Mouse (Mus musculus) liver, embryonic 15.5 days (tissue): ENCODE data around the gene Adcyap1r1. TPM values are rescaled to one million over a fixed set of nuclear protein-coding genes. Genes with fewer than 3 reads are reported as not detected.

Source experiments
- ATAC-seq: fragments of 200-750 bp; cut with Nextera tagmentation; 2 replicates; pipeline ENCODE4 v1.8.0; 2017; ENCODE audit warnings: moderate number of reproducible peaks, mild to moderate bottlenecking, moderate library complexity; ENCODE audit not compliant: insufficient read depth
- H3K27ac ChIP-seq: fragments of 300-500 bp; sonication (generic); replicated peaks from 2 replicates; pipeline ENCODE4 v1.5.1; 2015; ENCODE audit warnings: mild to moderate bottlenecking, inconsistent platforms
- H3K27me3 ChIP-seq: fragments of 300-500 bp; sonication (generic); 2 replicates; pipeline ENCODE4 v1.6.1; 2015; ENCODE audit warnings: mild to moderate bottlenecking, inconsistent platforms
- H3K36me3 ChIP-seq: fragments of 300-500 bp; sonication (generic); replicated peaks from 2 replicates; pipeline ENCODE4 v1.6.1; 2015; ENCODE audit warnings: moderate library complexity, mild to moderate bottlenecking, inconsistent platforms
- H3K4me1 ChIP-seq: fragments of 300-500 bp; sonication (generic); replicated peaks from 2 replicates; pipeline ENCODE4 v1.6.1; 2015; ENCODE audit warnings: inconsistent platforms
- H3K4me2 ChIP-seq: fragments of 300-500 bp; sonication (generic); 2 replicates; pipeline ENCODE4 v1.6.1; 2015; ENCODE audit warnings: moderate library complexity, mild to moderate bottlenecking, inconsistent platforms
- H3K4me3 ChIP-seq: fragments of 300-500 bp; sonication (generic); replicated peaks from 2 replicates; pipeline ENCODE4 v1.5.1; 2015; ENCODE audit warnings: mild to moderate bottlenecking, inconsistent platforms
- H3K9ac ChIP-seq: fragments of 300-500 bp; sonication (generic); 2 replicates; pipeline ENCODE4 v1.6.1; 2015; ENCODE audit warnings: moderate library complexity, mild to moderate bottlenecking, inconsistent platforms
- H3K9me3 ChIP-seq: fragments of 300-500 bp; sonication (generic); replicated peaks from 2 replicates; pipeline ENCODE4 v1.6.1; 2016; ENCODE audit warnings: inconsistent platforms
- WGBS: fragments of 180-500 bp; shearing (Covaris S2); methylation state at CpG from one replicate; pipeline ENCODE4 v1.1.7; 2015; ENCODE audit warnings: mixed read lengths; ENCODE audit not compliant: insufficient replicate concordance; 5-methylcytosine and 5-hydroxymethylcytosine counted together
- polyA plus RNA-seq: library from polyadenylated mRNA; unstranded; fragments of >200 nt; fragmentation: Nextera tagmentation; extraction: Ambion mirVana; gene quantifications from 2 replicates; pipeline ENCODE4 v1.2.1, GENCODE M21; 2015

The Adcyap1r1 gene
- polyA plus RNA-seq, 1 experiment from 2014 or later = 0.24 TPM

DNA sequence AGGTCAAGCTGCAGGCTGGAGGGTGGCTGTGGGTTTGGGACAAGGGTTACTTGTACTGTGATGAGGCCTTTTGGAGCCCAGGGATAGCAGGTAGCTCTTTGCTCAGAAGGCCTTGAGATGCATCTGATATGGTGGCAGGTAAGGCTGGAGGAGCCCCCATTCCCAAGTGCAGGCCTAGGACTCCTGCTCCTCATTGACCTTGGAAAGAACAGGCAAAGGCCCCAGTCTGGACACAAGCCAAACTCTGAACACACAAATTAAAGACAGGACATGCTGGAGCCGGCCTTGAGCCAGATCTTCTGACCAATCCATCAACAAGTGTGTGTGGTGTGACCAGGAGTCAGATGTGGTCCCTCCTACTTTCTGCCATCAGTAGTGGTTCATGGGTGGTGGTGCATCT, 1.8 kb downstream of the Adcyap1r1 start:
- WGBS = 27% methylated on average over 1 of the region's 1 CpGs
- no peaks in the 10 kb centered on the region for H3K36me3 ChIP-seq
- H3K9ac ChIP-seq = no peak overlapping the region
- no peaks in the 10 kb centered on the region for H3K4me1 ChIP-seq
- no peak overlapping the region for H3K4me3 ChIP-seq
- H3K4me2 ChIP-seq = no peak overlapping the region
- H3K9me3 ChIP-seq = no peaks in the 10 kb centered on the region
- ATAC-seq = no peak
- H3K27ac ChIP-seq = no peak overlapping the region
- H3K27me3 ChIP-seq = peaks cover 66% of the 10 kb centered on the region

DNA sequence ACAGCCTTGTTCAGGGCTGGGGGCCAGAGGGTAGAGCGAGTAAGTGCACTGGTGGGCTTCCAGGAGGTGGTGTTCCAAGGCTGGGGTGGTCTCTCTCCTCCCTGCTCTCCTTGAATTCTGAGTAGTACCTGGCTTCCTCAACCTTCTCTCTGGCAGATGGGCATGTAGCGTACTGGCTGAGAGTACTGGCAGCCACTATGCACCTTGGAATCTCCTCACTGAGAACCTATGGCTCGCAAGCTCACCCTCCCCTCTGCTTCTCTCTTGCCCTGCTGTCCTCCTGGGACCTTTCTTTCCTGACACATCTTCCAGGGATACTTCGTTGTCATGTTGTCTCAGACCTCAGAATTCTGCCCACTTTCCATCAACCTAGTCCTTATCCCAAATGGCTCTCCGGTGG, 3.9 kb downstream of the Adcyap1r1 start:
- no peak overlapping the region for H3K27ac ChIP-seq
- no peak overlapping the region for H3K4me3 ChIP-seq
- no peak overlapping the region for H3K9ac ChIP-seq
- no peaks in the 10 kb centered on the region for H3K4me1 ChIP-seq
- no peak overlapping the region for H3K4me2 ChIP-seq
- H3K9me3 ChIP-seq = no peaks in the 10 kb centered on the region
- no peak for ATAC-seq
- WGBS = 52% methylated on average over 5 of the region's 5 CpGs
- no peaks in the 10 kb centered on the region for H3K36me3 ChIP-seq
- peaks cover 45% of the 10 kb centered on the region for H3K27me3 ChIP-seq

GRCm38 (mm10) chr6:55457727-55458126, 5.9 kb downstream of the Adcyap1r1 start:
- Histone ChIP-seq H3K4me1 (no peaks in the 10 kb centered on the region), H3K27me3 (peaks cover 24% of the 10 kb centered on the region), H3K9ac (no peak overlapping the region), H3K36me3 (no peaks in the 10 kb centered on the region), H3K4me2 (no peak overlapping the region), H3K27ac (no peak overlapping the region), H3K9me3 (no peaks in the 10 kb centered on the region), H3K4me3 (no peak overlapping the region)
- WGBS = 51% methylated on average over 7 of the region's 7 CpGs
- no peak for ATAC-seq

- Histone ChIP-seq H3K4me1 (no peaks in the 10 kb centered on the region), H3K9me3 (no peaks in the 10 kb centered on the region), H3K27me3 (peaks cover 20% of the 10 kb centered on the region), H3K27ac (no peak overlapping the region), H3K36me3 (no peaks in the 10 kb centered on the region), H3K4me3 (no peak overlapping the region), H3K4me2 (no peak overlapping the region), H3K9ac (no peak overlapping the region)
- no peak for ATAC-seq
- WGBS = 41% methylated on average over 1 of the region's 1 CpGs
Observed at GRCm38 (mm10) chr6:55458156-55458555, 6.4 kb downstream of the Adcyap1r1 start.

- Histone ChIP-seq H3K4me1 (no peaks in the 10 kb centered on the region), H3K4me2 (no peak overlapping the region), H3K36me3 (no peaks in the 10 kb centered on the region), H3K27ac (no peak overlapping the region), H3K9ac (no peak overlapping the region), H3K27me3 (0 out of 2 replicates have a peak, but pooled peaks cover 6% of the 10 kb centered on the region), H3K4me3 (no peak overlapping the region), H3K9me3 (no peaks in the 10 kb centered on the region)
- WGBS = 64% methylated on average over 20 of the region's 20 CpGs
- no peak for ATAC-seq
Observed at GRCm38 (mm10) chr6:55459545-55460397, 8.0 kb downstream of the Adcyap1r1 start.

GRCm38 (mm10) chr6:55461141-55461540, 9.4 kb downstream of the Adcyap1r1 start:
- Histone ChIP-seq H3K27me3 (no peaks in the 10 kb centered on the region; the same call in 1 of the 2 replicates), H3K9ac (no peak overlapping the region), H3K4me3 (no peak overlapping the region), H3K9me3 (no peaks in the 10 kb centered on the region), H3K4me2 (no peak overlapping the region), H3K4me1 (no peaks in the 10 kb centered on the region), H3K27ac (no peak overlapping the region), H3K36me3 (no peaks in the 10 kb centered on the region)
- no peak for ATAC-seq
- WGBS = 38% methylated on average over 5 of the region's 5 CpGs

- Histone ChIP-seq H3K36me3 (no peaks in the 10 kb centered on the region), H3K27ac (no peak overlapping the region), H3K4me2 (no peak overlapping the region), H3K4me1 (no peaks in the 10 kb centered on the region), H3K4me3 (no peak overlapping the region), H3K9ac (no peak overlapping the region), H3K27me3 (no peaks in the 10 kb centered on the region; the same call in 1 of the 2 replicates), H3K9me3 (no peaks in the 10 kb centered on the region)
- ATAC-seq = no peak
- 58% methylated on average over 2 of the region's 2 CpGs for WGBS
Observed at GRCm38 (mm10) chr6:55461678-55462077, 9.9 kb downstream of the Adcyap1r1 start.

- Histone ChIP-seq H3K27ac (no peak overlapping the region), H3K4me1 (no peaks in the 10 kb centered on the region), H3K4me2 (no peak overlapping the region), H3K36me3 (no peaks in the 10 kb centered on the region), H3K27me3 (no peaks in the 10 kb centered on the region; the same call in 1 of the 2 replicates), H3K9ac (no peak overlapping the region), H3K4me3 (no peak overlapping the region), H3K9me3 (no peaks in the 10 kb centered on the region)
- 73% methylated on average over 1 of the region's 1 CpGs for WGBS
- no peak for ATAC-seq
Observed at GRCm38 (mm10) chr6:55462394-55462793, 10.6 kb downstream of the Adcyap1r1 start.

GRCm38 (mm10) chr6:55463966-55464365, 12.2 kb downstream of the Adcyap1r1 start:
- Histone ChIP-seq H3K36me3 (no peaks in the 10 kb centered on the region), H3K9me3 (no peaks in the 10 kb centered on the region), H3K27me3 (no peaks in the 10 kb centered on the region; the same call in 1 of the 2 replicates), H3K4me2 (no peak overlapping the region), H3K4me3 (no peak overlapping the region), H3K4me1 (no peaks in the 10 kb centered on the region), H3K27ac (no peak overlapping the region), H3K9ac (no peak overlapping the region)
- ATAC-seq = no peak
- 57% methylated on average over 7 of the region's 7 CpGs for WGBS

DNA sequence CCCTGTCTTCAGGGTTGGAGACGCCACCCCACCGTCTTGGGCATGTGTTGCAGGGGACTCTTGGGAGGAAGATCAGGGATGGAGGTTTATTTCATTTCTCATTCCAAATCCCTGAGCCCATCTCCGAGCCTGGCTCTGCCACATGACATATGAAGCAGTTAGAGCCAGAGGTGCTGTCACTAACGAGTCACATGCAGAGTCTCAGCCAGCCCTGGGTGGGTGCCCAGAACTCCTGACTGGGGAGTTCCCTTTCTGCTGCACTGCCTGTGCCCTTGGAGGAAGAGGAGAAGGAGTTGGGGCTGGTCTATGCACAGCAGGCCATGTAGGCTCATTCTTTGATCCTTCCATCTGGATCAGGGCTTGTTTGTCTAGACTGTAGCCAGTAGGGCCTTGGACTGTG, 13.5 kb downstream of the Adcyap1r1 start:
- H3K9me3 ChIP-seq = no peaks in the 10 kb centered on the region
- no peak overlapping the region for H3K4me3 ChIP-seq
- no peaks in the 10 kb centered on the region for H3K4me1 ChIP-seq
- H3K36me3 ChIP-seq = no peaks in the 10 kb centered on the region
- no peaks in the 10 kb centered on the region; the same call in 1 of the 2 replicates for H3K27me3 ChIP-seq
- H3K4me2 ChIP-seq = no peak overlapping the region
- no peak overlapping the region for H3K27ac ChIP-seq
- 51% methylated on average over 4 of the region's 4 CpGs for WGBS
- no peak for ATAC-seq
- no peak overlapping the region for H3K9ac ChIP-seq

GRCm38 (mm10) chr6:55466301-55466761, 14.6 kb downstream of the Adcyap1r1 start:
- H3K9ac ChIP-seq = no peak overlapping the region
- H3K9me3 ChIP-seq = no peaks in the 10 kb centered on the region
- no peak overlapping the region for H3K4me3 ChIP-seq
- H3K36me3 ChIP-seq = no peaks in the 10 kb centered on the region
- H3K27ac ChIP-seq = no peak overlapping the region
- no peaks in the 10 kb centered on the region; the same call in 1 of the 2 replicates for H3K27me3 ChIP-seq
- H3K4me1 ChIP-seq = no peaks in the 10 kb centered on the region
- no peak overlapping the region for H3K4me2 ChIP-seq
- ATAC-seq = no peak
